Mouse (Mus musculus) limb, embryonic 14.5 days (tissue): ENCODE measurements around the gene Gpha2. TPM values are rescaled to one million over a fixed set of nuclear protein-coding genes. Genes with fewer than 3 reads are reported as not detected.

ENCODE experiments used
- ATAC-seq: fragments of 200-750 bp; cut with Nextera tagmentation; 2 replicates; pipeline ENCODE4 v1.8.0; 2017; ENCODE audit warnings: low read depth, moderate number of reproducible peaks, moderate TSS enrichment; ENCODE audit not compliant: low FRiP score
- DNase-seq: peaks from one replicate; pipeline ENCODE4 v3.0.0-alpha.2; 2015; ENCODE audit warnings: low spot score
- H3K27ac ChIP-seq: fragments of 300-500 bp; sonication (generic); replicated peaks from 2 replicates; pipeline ENCODE4 v1.5.1; 2014; ENCODE audit warnings: low read depth, mild to moderate bottlenecking, low read length, moderate library complexity, mixed read lengths
- H3K27me3 ChIP-seq: fragments of 300-500 bp; sonication (generic); 2 replicates; pipeline ENCODE4 v1.6.1; 2014; ENCODE audit warnings: low read length, mixed read lengths; ENCODE audit not compliant: control insufficient read depth, insufficient read depth
- H3K36me3 ChIP-seq: fragments of 300-500 bp; sonication (generic); 2 replicates; pipeline ENCODE4 v1.6.1; 2014; ENCODE audit warnings: mild to moderate bottlenecking, low read length, moderate library complexity, mixed read lengths; ENCODE audit not compliant: control insufficient read depth, insufficient read depth
- H3K4me1 ChIP-seq: fragments of 300-500 bp; sonication (generic); 2 replicates; pipeline ENCODE4 v1.6.1; 2014; ENCODE audit warnings: antibody characterized with exemption, low read length, mixed read lengths; ENCODE audit not compliant: control insufficient read depth, insufficient read depth
- H3K4me2 ChIP-seq: fragments of 300-500 bp; sonication (generic); replicated peaks from 2 replicates; pipeline ENCODE4 v1.6.1; 2014; ENCODE audit warnings: low read depth, mild to moderate bottlenecking, low read length, moderate library complexity; ENCODE audit not compliant: severe bottlenecking
- H3K4me3 ChIP-seq: fragments of 300-500 bp; sonication (generic); replicated peaks from 2 replicates; pipeline ENCODE4 v1.5.1; 2014; ENCODE audit warnings: low read length
- H3K9ac ChIP-seq: fragments of 300-500 bp; sonication (generic); 2 replicates; pipeline ENCODE4 v1.6.1; 2014; ENCODE audit warnings: mild to moderate bottlenecking, low read depth, low read length, moderate library complexity; ENCODE audit not compliant: severe bottlenecking
- H3K9me3 ChIP-seq: fragments of 300-500 bp; sonication (generic); 2 replicates; pipeline ENCODE4 v1.6.1; 2016; ENCODE audit warnings: low read length; ENCODE audit not compliant: control insufficient read depth
- POLR2A ChIP-seq: fragments of 200-500 bp; IDR thresholded peaks from 2 replicates; pipeline ENCODE4 v1.8.0; 2012; ENCODE audit warnings: inconsistent platforms, mild to moderate bottlenecking, moderate library complexity, borderline replicate concordance; ENCODE audit not compliant: insufficient read depth, insufficient read length; ENCODE audit errors: extremely low read depth
- WGBS: fragments of 180-500 bp; shearing (Covaris S2); extraction: QIAGEN DNeasy Blood & Tissue Kit; methylation state at CpG from one replicate; pipeline ENCODE4 v1.1.7; 2014; 5-methylcytosine and 5-hydroxymethylcytosine counted together
- polyA plus RNA-seq, 2 experiments: library from polyadenylated mRNA; depleted of rRNA in 1 of 2; stranded (reverse) in 1 of 2; unstranded in 1 of 2; fragments of >200 nt; fragmentation: Nextera tagmentation in 1 of 2; extraction: Ambion mirVana in 1 of 2; gene quantifications; 2 replicates each; pipeline versions ENCODE4 v1.2.1 to v1.2.3; 2012 to 2014

The Gpha2 gene
- polyA plus RNA-seq, 2 experiments, result 1.5 to 2.3 TPM

GRCm38 (mm10) chr19:6235084-6236052, 9.2 kb downstream of the Gpha2 start, which contains the start of gene Ppp2r5b:
Gene Ppp2r5b (minus strand): TSS chr19:6235872.
- peak within 1 kb of the TSS; percentile 91 for H3K4me2 ChIP-seq
- H3K4me3 ChIP-seq, result peak within 1 kb of the TSS; percentile 83
- peak within 1 kb of the TSS; percentile 72 for H3K9ac ChIP-seq
- TF ChIP-seq POLR2A, result no peak
- peak; percentile 94 for DNase-seq
- WGBS, result 3% methylated on average over 46 of the region's 48 CpGs
- no peaks in the 10 kb centered on the region for H3K9me3 ChIP-seq
- peaks cover 31% of the 10 kb centered on the region for H3K36me3 ChIP-seq
- peak; percentile 94 for ATAC-seq
- H3K4me1 ChIP-seq, result peaks cover 9% of the 10 kb centered on the region
- H3K27ac ChIP-seq, result peak within 1 kb of the TSS; percentile 93
- no peaks in the 10 kb centered on the region for H3K27me3 ChIP-seq

GRCm38 (mm10) chr19:6236053-6236441, 9.9 kb downstream of the Gpha2 start:
- Histone ChIP-seq H3K4me3 (peak overlapping the region; percentile 83), H3K4me2 (peak overlapping the region; percentile 91), H3K27ac (peak overlapping the region; percentile 93), H3K27me3 (no peaks in the 10 kb centered on the region), H3K9me3 (no peaks in the 10 kb centered on the region), H3K36me3 (peaks cover 25% of the 10 kb centered on the region), H3K9ac (peak overlapping the region; percentile 72), H3K4me1 (peaks cover 9% of the 10 kb centered on the region)
- WGBS, result 0% methylated on average over 9 of the region's 9 CpGs
- ATAC-seq (peak; percentile 90), DNase-seq (peak; percentile 91)
- no peak for TF ChIP-seq POLR2A

DNA sequence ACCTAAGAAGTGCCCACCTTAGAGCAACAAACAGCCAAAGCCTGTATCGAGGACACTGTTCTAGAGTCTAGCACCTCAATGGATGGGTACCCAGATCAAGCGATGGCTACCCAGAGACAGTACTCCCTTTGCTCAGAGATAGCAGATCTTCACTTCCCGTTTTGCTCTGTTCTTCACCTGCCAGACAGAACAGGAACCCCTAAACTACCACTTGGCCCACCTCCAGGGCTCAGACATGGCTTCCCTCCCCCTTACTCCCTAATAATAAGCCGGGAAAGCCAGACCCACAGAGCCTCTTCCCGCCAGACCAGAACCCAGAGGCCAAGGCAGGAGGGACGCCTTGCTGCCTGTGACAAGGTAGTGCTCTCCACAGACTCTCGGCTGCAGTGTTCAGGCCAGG, 10.7 kb downstream of the Gpha2 start:
- no peak for DNase-seq
- H3K4me1 ChIP-seq, result peaks cover 9% of the 10 kb centered on the region
- WGBS, result 68% methylated on average over 7 of the region's 7 CpGs
- no peaks in the 10 kb centered on the region for H3K9me3 ChIP-seq
- H3K27ac ChIP-seq, result no peak overlapping the region
- no peak for ATAC-seq
- H3K36me3 ChIP-seq, result peaks cover 18% of the 10 kb centered on the region
- no peak overlapping the region; the same call in 1 of the 2 replicates for H3K4me2 ChIP-seq
- H3K27me3 ChIP-seq, result no peaks in the 10 kb centered on the region
- no peak for TF ChIP-seq POLR2A
- H3K9ac ChIP-seq, result no peak overlapping the region
- H3K4me3 ChIP-seq, result no peak overlapping the region

- TF ChIP-seq POLR2A, result no peak
- H3K27me3 ChIP-seq, result no peaks in the 10 kb centered on the region
- H3K36me3 ChIP-seq, result no peaks in the 10 kb centered on the region; the same call in 1 of the 2 replicates
- no peak overlapping the region for H3K9ac ChIP-seq
- no peak overlapping the region for H3K4me3 ChIP-seq
- H3K4me1 ChIP-seq, result peaks cover 16% of the 10 kb centered on the region
- no peak overlapping the region for H3K4me2 ChIP-seq
- H3K9me3 ChIP-seq, result no peaks in the 10 kb centered on the region
- DNase-seq, result no peak
- no peak for ATAC-seq
- H3K27ac ChIP-seq, result no peak overlapping the region
Measured at GRCm38 (mm10) chr19:6238740-6239139, 12.6 kb downstream of the Gpha2 start.

GRCm38 (mm10) chr19:6240136-6240535, 14.0 kb downstream of the Gpha2 start:
- Histone ChIP-seq H3K4me2 (no peak overlapping the region), H3K4me1 (peaks cover 8% of the 10 kb centered on the region), H3K9ac (no peak overlapping the region), H3K27ac (no peak overlapping the region), H3K36me3 (peaks cover 13% of the 10 kb centered on the region; the same call in 1 of the 2 replicates), H3K27me3 (no peaks in the 10 kb centered on the region), H3K4me3 (no peak overlapping the region), H3K9me3 (no peaks in the 10 kb centered on the region)
- DNase-seq (no peak), ATAC-seq (no peak)
- TF ChIP-seq POLR2A, result no peak
- 62% methylated on average over 1 of the region's 1 CpGs for WGBS
